Mouse (Mus musculus) heart, embryonic 12.5 days (tissue): ENCODE measurements around the gene Gm21985. TPM values are rescaled to one million over a fixed set of nuclear protein-coding genes. Genes with fewer than 3 reads are reported as not detected.

Experiments used
- ATAC-seq: fragments of 200-750 bp; cut with Nextera tagmentation; 2 replicates; pipeline ENCODE4 v1.8.0; 2017; ENCODE audit warnings: moderate TSS enrichment, moderate library complexity; ENCODE audit not compliant: insufficient number of reproducible peaks, low FRiP score
- H3K27ac ChIP-seq: fragments of 300-500 bp; sonication (generic); 2 replicates; pipeline ENCODE4 v1.5.1; 2016; ENCODE audit warnings: mild to moderate bottlenecking, moderate library complexity; ENCODE audit not compliant: poor library complexity, severe bottlenecking
- H3K27me3 ChIP-seq: fragments of 300-500 bp; sonication (generic); replicated peaks from 2 replicates; pipeline ENCODE4 v1.6.1; 2016; ENCODE audit warnings: mild to moderate bottlenecking, moderate library complexity
- H3K36me3 ChIP-seq: fragments of 300-500 bp; sonication (generic); 2 replicates; pipeline ENCODE4 v1.6.1; 2016; ENCODE audit warnings: mild to moderate bottlenecking, moderate library complexity
- H3K4me1 ChIP-seq: fragments of 300-500 bp; sonication (generic); replicated peaks from 2 replicates; pipeline ENCODE4 v1.6.1; 2016; ENCODE audit warnings: mild to moderate bottlenecking
- H3K4me2 ChIP-seq: fragments of 300-500 bp; sonication (generic); 2 replicates; pipeline ENCODE4 v1.6.1; 2016; ENCODE audit warnings: mild to moderate bottlenecking, moderate library complexity
- H3K4me3 ChIP-seq: fragments of 300-500 bp; sonication (generic); 2 replicates; pipeline ENCODE4 v1.5.1; 2016; ENCODE audit warnings: mild to moderate bottlenecking
- H3K9ac ChIP-seq: fragments of 300-500 bp; sonication (generic); 2 replicates; pipeline ENCODE4 v1.6.1; 2016; ENCODE audit warnings: mild to moderate bottlenecking, moderate library complexity
- H3K9me3 ChIP-seq: fragments of 300-500 bp; sonication (generic); replicated peaks from 2 replicates; pipeline ENCODE4 v1.6.1; 2016; ENCODE audit warnings: mild to moderate bottlenecking, moderate library complexity
- WGBS: fragments of 180-500 bp; shearing (Covaris S2); methylation state at CpG from one replicate; pipeline ENCODE4 v1.1.7; 2016; 5-methylcytosine and 5-hydroxymethylcytosine counted together
- polyA plus RNA-seq: library from polyadenylated mRNA; unstranded; fragments of >200 nt; fragmentation: Nextera tagmentation; extraction: Ambion mirVana; gene quantifications from 2 replicates; pipeline ENCODE4 v1.2.1, GENCODE M21; 2016

The Gm21985 gene
- polyA plus RNA-seq, 1 experiment from 2014 or later: not detected

DNA sequence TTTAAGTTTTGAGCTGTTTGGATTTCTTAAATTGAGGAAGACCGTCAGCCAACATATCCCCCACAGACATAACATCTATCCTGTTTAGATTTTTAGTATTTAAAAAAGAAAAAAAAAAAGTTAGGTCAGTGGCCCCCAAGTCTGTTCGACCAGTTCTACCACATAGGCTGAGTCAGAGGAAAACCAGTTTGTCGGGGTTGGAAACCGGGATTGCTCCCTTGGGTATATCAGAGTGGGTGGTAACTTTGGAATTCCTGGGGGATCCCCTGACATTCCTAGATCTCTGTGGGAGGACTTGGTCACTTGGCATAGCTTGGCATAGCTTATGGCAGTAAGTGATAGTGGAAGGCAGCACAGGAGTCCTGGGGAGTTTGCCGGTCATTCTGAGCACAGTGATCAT, 20.8 kb upstream of the Gm21985 start:
- no peak overlapping the region for H3K4me2 ChIP-seq
- H3K27ac ChIP-seq: no peak overlapping the region
- H3K4me1 ChIP-seq: peaks cover 9% of the 10 kb centered on the region
- ATAC-seq: no peak
- no peak overlapping the region for H3K4me3 ChIP-seq
- no peaks in the 10 kb centered on the region for H3K9me3 ChIP-seq
- H3K27me3 ChIP-seq: no peaks in the 10 kb centered on the region
- H3K36me3 ChIP-seq: peaks cover 33% of the 10 kb centered on the region
- 87% methylated on average over 5 of the region's 5 CpGs for WGBS
- H3K9ac ChIP-seq: no peak overlapping the region

DNA sequence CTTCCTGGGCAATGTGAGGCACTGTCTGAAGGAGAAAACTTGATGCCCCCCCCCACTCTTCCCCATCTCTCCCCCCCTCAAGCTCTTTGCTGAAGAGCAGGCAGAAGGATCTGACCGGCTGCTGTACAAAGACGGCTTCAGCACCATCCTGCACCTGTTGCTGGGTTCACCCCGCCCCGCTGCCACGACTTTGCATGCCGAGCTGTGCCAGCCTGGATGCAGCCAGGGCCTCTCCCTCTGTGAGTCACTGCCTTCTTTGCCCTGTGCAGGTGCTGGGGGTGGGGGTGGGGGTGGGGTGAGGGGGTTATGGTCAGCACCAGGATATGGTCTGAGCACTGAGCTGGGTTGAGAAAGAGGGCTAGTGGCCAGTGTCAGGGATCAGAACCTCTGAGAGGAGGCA, 19.9 kb upstream of the Gm21985 start:
- no peaks in the 10 kb centered on the region for H3K9me3 ChIP-seq
- WGBS: 88% methylated on average over 6 of the region's 6 CpGs
- ATAC-seq: no peak; the same call in 1 of the 2 replicates
- 0 out of 2 replicates have a peak, but pooled peaks cover under 1% of the 10 kb centered on the region for H3K4me1 ChIP-seq
- H3K27ac ChIP-seq: no peak overlapping the region
- H3K4me3 ChIP-seq: no peak overlapping the region
- H3K36me3 ChIP-seq: peaks cover 33% of the 10 kb centered on the region
- H3K9ac ChIP-seq: no peak overlapping the region
- H3K27me3 ChIP-seq: no peaks in the 10 kb centered on the region
- H3K4me2 ChIP-seq: no peak overlapping the region

DNA sequence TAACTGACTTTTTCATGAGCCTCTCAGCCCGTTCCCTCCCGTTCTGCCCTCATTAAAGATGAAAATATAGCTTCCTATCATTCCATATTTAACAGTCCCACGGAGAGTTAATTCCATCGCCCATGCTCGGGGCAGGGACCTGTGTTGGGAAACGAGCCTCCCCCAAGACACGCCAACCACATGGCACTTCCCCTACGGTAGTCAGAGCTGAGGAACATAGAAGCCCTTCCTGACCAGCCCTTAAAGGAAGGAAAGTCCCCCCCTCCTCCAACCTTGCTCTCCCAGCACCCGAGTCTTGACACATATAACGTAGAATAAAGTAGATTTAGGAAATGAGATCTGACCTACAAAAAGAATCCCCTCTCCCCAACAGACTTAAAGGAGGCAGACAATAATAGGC, 18.8 kb upstream of the Gm21985 start:
- H3K4me3 ChIP-seq: no peak overlapping the region
- H3K9me3 ChIP-seq: no peaks in the 10 kb centered on the region
- H3K27me3 ChIP-seq: no peaks in the 10 kb centered on the region
- no peak overlapping the region for H3K9ac ChIP-seq
- WGBS: 72% methylated on average over 10 of the region's 10 CpGs
- no peak for ATAC-seq
- peaks cover 33% of the 10 kb centered on the region for H3K36me3 ChIP-seq
- no peaks in the 10 kb centered on the region for H3K4me1 ChIP-seq
- no peak overlapping the region for H3K27ac ChIP-seq
- H3K4me2 ChIP-seq: no peak overlapping the region

DNA sequence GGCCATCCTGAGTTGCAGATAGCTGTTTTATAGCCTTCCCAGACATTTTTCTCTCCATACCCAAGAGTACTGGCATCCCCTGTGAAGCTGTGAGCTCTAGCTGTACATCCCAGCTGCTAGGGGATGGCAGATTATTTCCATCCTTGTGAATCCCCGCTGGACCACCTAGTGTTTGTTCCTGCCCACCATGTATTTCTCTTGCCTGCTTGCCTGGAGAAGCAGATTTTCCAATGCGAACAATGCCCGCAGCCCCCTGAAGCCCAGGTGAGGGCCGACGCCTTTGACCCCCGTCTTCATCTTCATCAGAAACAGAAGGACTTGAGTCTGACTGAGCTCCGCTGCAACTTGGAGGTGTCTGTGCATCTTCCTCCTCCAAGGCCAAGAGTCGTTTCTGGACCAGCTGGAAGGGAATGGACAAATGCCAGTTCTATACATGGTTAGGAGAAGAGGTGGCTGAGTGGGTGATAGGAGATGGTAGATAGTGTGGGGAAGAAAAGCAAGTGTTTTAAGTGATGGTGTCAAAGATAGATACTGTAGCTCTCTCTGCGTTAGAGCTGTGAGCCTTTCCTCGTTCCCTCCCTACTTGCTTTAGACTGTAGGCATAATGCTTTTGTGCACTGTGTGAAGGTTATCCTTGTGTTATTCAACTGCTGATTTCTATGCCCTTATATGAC, 16.2 kb upstream of the Gm21985 start:
- no peak overlapping the region for H3K9ac ChIP-seq
- H3K4me2 ChIP-seq: no peak overlapping the region
- H3K27me3 ChIP-seq: no peaks in the 10 kb centered on the region
- H3K27ac ChIP-seq: no peak overlapping the region
- H3K4me1 ChIP-seq: no peaks in the 10 kb centered on the region
- ATAC-seq: no peak
- no peak overlapping the region for H3K4me3 ChIP-seq
- H3K9me3 ChIP-seq: no peaks in the 10 kb centered on the region
- peaks cover 11% of the 10 kb centered on the region for H3K36me3 ChIP-seq
- WGBS: 79% methylated on average over 10 of the region's 10 CpGs

DNA sequence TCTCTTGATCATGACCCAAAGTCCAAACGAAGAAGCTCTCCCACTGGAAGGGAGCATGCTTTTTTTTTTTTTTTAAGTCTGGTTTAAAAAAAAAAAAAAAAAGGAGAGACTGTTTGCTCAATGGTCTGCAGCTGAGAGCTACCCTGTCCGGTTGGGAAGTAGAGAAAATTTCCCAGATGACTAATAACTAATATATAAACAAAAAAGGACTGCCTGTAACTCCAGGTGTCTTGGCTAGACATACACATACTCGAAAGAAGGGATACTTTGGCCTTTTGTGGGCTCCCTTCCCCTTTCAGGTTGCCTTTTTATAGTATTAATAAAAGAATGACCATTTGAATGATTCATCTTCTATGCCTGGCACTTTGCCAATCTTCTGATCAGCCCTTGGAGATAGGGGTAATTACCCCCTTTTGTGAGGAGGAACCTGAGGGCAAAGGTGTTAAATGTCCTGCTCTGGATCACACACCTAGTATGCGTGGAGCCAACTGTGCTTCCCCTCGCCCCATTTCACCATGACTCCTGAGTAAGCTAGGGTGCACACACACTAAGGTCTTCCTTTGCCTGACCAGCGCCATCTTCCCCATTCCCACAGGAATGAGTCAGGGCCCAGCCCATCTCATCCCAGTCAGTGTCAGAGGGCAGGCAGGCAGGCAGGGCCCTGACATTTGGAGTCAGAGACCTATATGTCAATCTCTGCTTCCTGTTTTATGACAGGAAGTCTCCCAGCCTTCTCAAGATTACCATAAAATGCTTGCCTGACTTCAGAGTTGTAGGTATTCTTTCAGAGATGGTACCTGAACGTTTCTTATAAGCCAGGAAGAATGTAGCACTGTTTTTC, 11.2 kb upstream of the Gm21985 start:
- Histone ChIP-seq H3K4me3 (no peak overlapping the region), H3K27ac (no peak overlapping the region), H3K9me3 (no peaks in the 10 kb centered on the region), H3K27me3 (no peaks in the 10 kb centered on the region), H3K36me3 (no peaks in the 10 kb centered on the region), H3K4me2 (no peak overlapping the region), H3K4me1 (no peaks in the 10 kb centered on the region), H3K9ac (no peak overlapping the region)
- 65% methylated on average over 7 of the region's 7 CpGs for WGBS
- ATAC-seq: no peak

DNA sequence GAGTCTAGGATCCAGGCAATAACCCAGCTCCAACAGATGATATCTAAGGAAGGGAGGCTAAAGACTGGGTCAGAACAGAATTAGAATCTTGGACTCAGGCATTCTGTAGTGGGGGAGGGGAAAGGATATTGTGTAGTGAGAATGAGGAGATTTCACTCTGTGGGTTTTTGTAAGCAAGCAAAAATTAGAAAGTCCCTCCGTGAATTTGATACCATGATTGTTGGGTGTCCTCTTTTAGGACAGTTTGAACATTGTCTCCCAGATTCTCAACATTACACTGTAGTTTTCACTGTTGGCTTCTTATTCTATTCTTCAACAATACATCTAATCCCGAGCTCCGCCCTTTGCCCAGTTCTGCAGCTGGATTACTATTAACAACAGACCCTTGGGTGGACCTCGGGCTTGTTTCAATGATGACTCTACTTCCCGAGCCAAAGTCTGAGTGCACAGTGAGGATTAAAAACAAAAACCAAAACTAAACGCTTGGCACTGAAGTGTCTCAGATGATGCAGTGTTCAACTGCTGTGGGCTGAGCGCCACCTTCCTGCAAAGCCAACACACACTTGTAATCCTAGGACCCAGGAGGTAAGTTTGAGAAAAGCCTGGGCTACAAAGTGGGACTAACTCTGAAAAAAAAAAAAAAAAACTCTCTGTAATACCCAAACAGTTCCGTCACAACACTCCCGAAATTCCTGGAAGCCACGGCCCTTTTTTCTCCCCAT, 6.7 kb upstream of the Gm21985 start, which contains the start of gene Nutm1:
TSS of gene Nutm1 (minus strand) at position 51 of the 722 bp plus-strand sequence.
- Histone ChIP-seq H3K9ac (no peak within 1 kb of the TSS), H3K4me2 (no peak within 1 kb of the TSS), H3K27me3 (no peaks in the 10 kb centered on the region), H3K4me1 (peaks cover 15% of the 10 kb centered on the region), H3K27ac (no peak within 1 kb of the TSS), H3K36me3 (no peaks in the 10 kb centered on the region), H3K9me3 (no peaks in the 10 kb centered on the region), H3K4me3 (no peak within 1 kb of the TSS)
- no peak for ATAC-seq
- 67% methylated on average over 10 of the region's 10 CpGs for WGBS

DNA sequence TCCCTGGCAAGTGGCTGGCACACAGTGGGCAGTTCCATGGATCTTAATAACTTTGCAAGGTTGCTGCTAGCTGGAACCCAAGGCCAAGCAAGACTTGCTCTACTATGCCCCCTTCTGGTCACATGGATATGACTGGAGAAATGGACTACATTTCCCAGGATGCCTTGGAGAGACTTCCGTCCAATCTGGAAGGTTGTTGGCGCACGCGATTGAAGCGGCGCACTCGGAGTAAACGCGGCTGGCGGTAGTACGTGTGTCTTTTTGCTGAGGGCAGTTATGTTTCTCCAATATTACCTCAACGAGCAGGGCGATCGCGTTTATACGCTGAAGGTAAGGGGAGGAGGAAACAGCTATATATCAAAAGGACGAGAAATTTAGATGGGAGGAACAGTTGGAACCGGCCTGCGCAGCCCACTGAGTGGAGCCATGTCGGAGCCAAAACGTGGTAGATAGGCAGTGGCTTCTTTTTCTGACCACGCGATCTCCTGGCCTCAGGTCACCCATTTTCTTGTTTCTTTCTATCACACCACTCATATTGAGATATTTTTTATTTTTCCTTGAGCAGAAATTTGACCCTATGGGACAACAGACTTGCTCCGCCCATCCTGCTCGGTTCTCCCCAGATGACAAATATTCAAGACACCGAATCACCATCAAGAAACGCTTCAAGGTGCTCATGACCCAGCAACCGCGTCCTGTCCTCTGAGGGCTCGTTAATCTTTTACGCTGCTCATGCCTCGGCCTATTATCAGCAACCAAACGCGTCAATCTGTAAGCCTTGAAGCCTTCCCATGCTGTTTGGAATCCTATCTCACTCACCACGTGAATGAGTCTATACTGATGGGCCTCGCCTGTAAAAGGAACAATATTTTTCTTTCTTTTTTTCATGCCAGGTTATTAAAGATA, 4.1 kb upstream of the Gm21985 start, which contains the start of gene Nop10:
TSS of gene Nop10 (plus strand) at position 179 of the 906 bp plus-strand sequence.
- H3K27me3 ChIP-seq: no peaks in the 10 kb centered on the region
- ATAC-seq: peak; percentile 57

DNA sequence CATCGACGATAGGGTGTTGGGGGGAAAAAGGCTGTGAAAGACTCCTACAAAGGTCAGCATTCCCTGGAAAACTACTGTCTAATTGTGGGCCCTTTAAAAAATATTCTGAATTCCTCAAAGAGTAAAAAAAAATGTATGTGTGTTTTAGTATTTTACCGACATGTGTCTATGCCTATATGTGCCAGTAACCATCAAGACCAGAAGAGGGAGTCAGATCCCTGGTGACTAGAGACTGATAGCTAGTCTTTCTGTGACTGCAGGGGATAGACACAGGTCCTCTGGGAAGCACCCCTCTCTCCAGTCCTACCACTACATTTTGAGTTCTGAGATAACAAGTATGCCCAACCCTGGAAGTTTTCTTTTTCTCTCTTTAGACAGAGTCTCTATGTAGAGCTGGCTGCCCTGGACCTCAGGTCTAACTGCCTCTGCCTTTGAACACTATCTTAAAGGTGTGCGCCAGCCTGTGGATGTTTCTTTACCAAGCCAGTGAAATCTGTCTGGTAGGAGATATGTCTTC, 3.3 kb upstream of the Gm21985 start:
- peak overlapping the region; percentile 68 for H3K4me3 ChIP-seq
- ATAC-seq: no peak
- H3K9ac ChIP-seq: peak overlapping the region; percentile 72
- H3K36me3 ChIP-seq: no peaks in the 10 kb centered on the region
- H3K4me2 ChIP-seq: peak overlapping the region; percentile 69
- peaks cover 19% of the 10 kb centered on the region for H3K4me1 ChIP-seq
- no peaks in the 10 kb centered on the region for H3K9me3 ChIP-seq
- no peak overlapping the region for H3K27ac ChIP-seq
- WGBS: 34% methylated on average over 4 of the region's 4 CpGs
- H3K27me3 ChIP-seq: no peaks in the 10 kb centered on the region

More for the DNA sequence above, 4.1 kb upstream of the Gm21985 start, which contains the start of gene Nop10:
- Histone ChIP-seq H3K4me3 (peak within 1 kb of the TSS; percentile 68), H3K4me2 (peak within 1 kb of the TSS; percentile 69), H3K27ac (peak within 1 kb of the TSS; percentile 61), H3K36me3 (no peaks in the 10 kb centered on the region), H3K9me3 (no peaks in the 10 kb centered on the region), H3K4me1 (peaks cover 19% of the 10 kb centered on the region), H3K9ac (peak within 1 kb of the TSS; percentile 72)
- under 1% methylated on average over 36 of the region's 36 CpGs for WGBS

DNA sequence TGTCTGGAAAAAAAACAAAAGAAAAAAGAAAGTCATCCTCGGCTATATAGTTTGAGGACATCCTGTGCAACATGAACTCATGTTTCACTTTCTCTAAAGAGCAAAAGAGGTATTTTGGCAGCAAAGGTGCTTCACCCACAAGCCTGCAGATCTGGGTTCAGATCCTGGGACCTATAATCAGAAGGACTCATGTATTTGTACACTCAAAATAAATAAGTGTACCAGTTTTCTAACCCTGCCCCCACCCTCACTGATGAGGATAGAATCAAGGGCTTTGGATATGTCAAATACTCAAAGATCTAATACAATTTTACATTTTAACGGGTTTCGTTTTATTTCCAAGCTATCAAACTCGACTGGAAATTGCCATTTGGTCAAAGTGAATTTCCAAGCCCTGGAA, 1.8 kb upstream of the Gm21985 start:
- Histone ChIP-seq H3K27me3 (no peaks in the 10 kb centered on the region), H3K4me1 (peaks cover 26% of the 10 kb centered on the region), H3K27ac (no peak overlapping the region), H3K36me3 (no peaks in the 10 kb centered on the region), H3K4me3 (no peak overlapping the region), H3K9me3 (no peaks in the 10 kb centered on the region), H3K9ac (no peak overlapping the region), H3K4me2 (no peak overlapping the region)
- WGBS: 71% methylated on average over 4 of the region's 4 CpGs
- ATAC-seq: no peak
